Mouse (Mus musculus): ENCODE results near the gene Ren1.

GRCm38 (mm10) chr1:133382552-133383155 is 32.3 kb downstream of the Ren1 start:
- TF ChIP-seq CTCF (IDR thresholded peaks at IDR 0.05; ENCODE audit: low read depth, low read length) (no peak), POLR2A (IDR thresholded peaks at IDR 0.05; ENCODE audit: borderline replicate concordance, low read depth, low read length) (no peak)
